Mouse (Mus musculus) lung, postnatal 4 days (tissue): Measurements from ENCODE around the gene Ift140.

ENCODE experiments used
- DNase-seq, 2 experiments: peaks; one replicate each; pipeline ENCODE4 v3.0.0; 2021

Gene Ift140

GRCm38 (mm10) chr17:25077771-25078372 lies 62.0 kb downstream of the Ift140 start:
- peak; percentile 87 to 92 for DNase-seq

- peak in 1 of 2 experiments; percentile 22 for DNase-seq
Observed at GRCm38 (mm10) chr17:25080210-25080609, 64.3 kb downstream of the Ift140 start.

GRCm38 (mm10) chr17:25080960-25081381 lies 65.1 kb downstream of the Ift140 start:
- DNase-seq: peak; percentile 76 to 89

- peak; percentile 66 to 87 for DNase-seq
Observed at GRCm38 (mm10) chr17:25082081-25082847, 66.4 kb downstream of the Ift140 start.

GRCm38 (mm10) chr17:25082887-25083286 lies 67.0 kb downstream of the Ift140 start:
- DNase-seq: no peak

- DNase-seq: peak; percentile 74 to 90
Observed at GRCm38 (mm10) chr17:25083444-25083931, 67.6 kb downstream of the Ift140 start, which contains the start of gene Tmem204. Gene Tmem204 (minus strand): TSS chr17:25083591.

GRCm38 (mm10) chr17:25084835-25085385 lies 69.0 kb downstream of the Ift140 start:
- DNase-seq: no peak

- no peak for DNase-seq
Observed at GRCm38 (mm10) chr17:25086724-25087123, 70.8 kb downstream of the Ift140 start.

GRCm38 (mm10) chr17:25089158-25089557 lies 73.3 kb downstream of the Ift140 start:
- DNase-seq: no peak

- DNase-seq: no peak
Observed at GRCm38 (mm10) chr17:25090450-25090849, 74.6 kb downstream of the Ift140 start.

- DNase-seq: no peak
Observed at GRCm38 (mm10) chr17:25096221-25096620, 80.3 kb downstream of the Ift140 start.

- DNase-seq: no peak
Observed at GRCm38 (mm10) chr17:25100052-25100451, 84.2 kb downstream of the Ift140 start.

- no peak for DNase-seq
Observed at GRCm38 (mm10) chr17:25101338-25101737, 85.5 kb downstream of the Ift140 start.

- DNase-seq: no peak
Observed at GRCm38 (mm10) chr17:25107786-25108185, 91.9 kb downstream of the Ift140 start.

- DNase-seq: peak; percentile 54 to 70
Observed at GRCm38 (mm10) chr17:25109578-25109977, 93.7 kb downstream of the Ift140 start.

- DNase-seq: no peak
Observed at GRCm38 (mm10) chr17:25110590-25110989, 94.7 kb downstream of the Ift140 start.

GRCm38 (mm10) chr17:25111220-25111619 lies 95.3 kb downstream of the Ift140 start:
- DNase-seq: no peak

- peak; percentile 48 to 75 for DNase-seq
Observed at GRCm38 (mm10) chr17:25111739-25112422, 96.0 kb downstream of the Ift140 start.

GRCm38 (mm10) chr17:25112423-25112810 lies 96.5 kb downstream of the Ift140 start:
- no peak for DNase-seq

GRCm38 (mm10) chr17:25114908-25115645 lies 99.2 kb downstream of the Ift140 start:
- DNase-seq: no peak

GRCm38 (mm10) chr17:25115664-25116432 lies 100.0 kb downstream of the Ift140 start, which contains the start of gene Telo2:
Gene Telo2 (minus strand): TSS chr17:25115967.
- peak; percentile 94 to 96 for DNase-seq
